Mouse (Mus musculus) heart, postnatal 4 days (tissue): ENCODE data around the gene 1700020L24Rik. TPM values are rescaled to one million over a fixed set of nuclear protein-coding genes. Genes with fewer than 3 reads are reported as not detected.
A peak's percentile ranks its signal among the peaks of the same experiment; 100 is the strongest.

ENCODE experiments used
- DNase-seq: peaks from one replicate; pipeline ENCODE4 v3.0.0; 2021
- total RNA-seq, 2 experiments: library from RNA; stranded (reverse); gene quantifications; 2 replicates each; pipeline ENCODE4 v1.2.3; 2021

Gene 1700020L24Rik
- total RNA-seq: under 1 TPM in 1 of 2 experiments, not detected in 1; 0.56 TPM

DNA sequence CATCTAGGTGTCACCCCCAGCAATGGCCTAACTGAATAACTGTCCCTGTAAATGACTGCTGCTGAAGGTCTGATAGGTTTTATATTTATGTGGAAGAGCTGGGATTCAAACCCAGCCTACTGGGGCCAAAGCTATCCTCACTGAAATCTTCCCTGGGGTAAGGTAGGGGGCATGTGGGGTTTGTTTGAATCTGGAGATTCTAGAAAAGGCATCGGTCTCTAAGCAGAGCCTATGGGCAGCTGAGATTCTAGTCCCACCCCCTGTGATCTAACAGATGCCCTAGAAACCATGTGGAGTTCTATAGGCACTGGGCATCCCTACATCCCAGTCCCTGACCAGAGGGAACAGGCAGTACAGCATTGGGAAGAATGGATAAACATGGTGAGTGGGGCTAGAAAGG lies at the start of gene 1700020L24Rik:
TSS of gene 1700020L24Rik (plus strand) at position 301 of the 400 bp plus-strand sequence.
- no peak for DNase-seq

DNA sequence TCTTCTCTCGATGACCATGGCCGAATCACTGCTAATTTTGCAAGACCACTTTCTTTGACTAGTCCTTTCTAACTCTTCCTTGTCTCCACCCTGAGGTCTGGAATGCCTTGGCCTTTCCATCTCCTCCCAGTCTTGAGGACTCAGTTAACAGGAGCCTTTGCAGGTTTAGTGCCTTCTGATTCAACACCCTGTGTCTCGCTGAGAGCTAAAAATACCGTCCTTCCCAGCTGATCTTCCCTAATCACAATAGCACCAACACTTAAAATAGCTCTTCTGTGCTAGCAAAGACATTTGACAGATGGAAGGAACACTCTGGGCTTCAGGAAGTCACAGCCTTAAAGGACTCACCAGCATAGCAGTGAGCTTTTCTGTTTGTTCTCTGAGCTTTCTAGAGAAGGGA lies 44.4 kb upstream of the 1700020L24Rik start:
- DNase-seq: no peak

- DNase-seq: no peak
These were observed 42.6 kb upstream of the 1700020L24Rik start for GRCm38 (mm10) chr11:83394802-83395439.

- DNase-seq: no peak
These were observed 39.9 kb upstream of the 1700020L24Rik start for GRCm38 (mm10) chr11:83397626-83398025.

- DNase-seq: no peak
These were observed 38.8 kb upstream of the 1700020L24Rik start for GRCm38 (mm10) chr11:83398724-83399123.

GRCm38 (mm10) chr11:83403787-83404186 lies 33.7 kb upstream of the 1700020L24Rik start:
- DNase-seq: no peak

GRCm38 (mm10) chr11:83406391-83406790 lies 31.1 kb upstream of the 1700020L24Rik start:
- no peak for DNase-seq

- no peak for DNase-seq
These were observed 29.2 kb upstream of the 1700020L24Rik start for GRCm38 (mm10) chr11:83408242-83408641.

DNA sequence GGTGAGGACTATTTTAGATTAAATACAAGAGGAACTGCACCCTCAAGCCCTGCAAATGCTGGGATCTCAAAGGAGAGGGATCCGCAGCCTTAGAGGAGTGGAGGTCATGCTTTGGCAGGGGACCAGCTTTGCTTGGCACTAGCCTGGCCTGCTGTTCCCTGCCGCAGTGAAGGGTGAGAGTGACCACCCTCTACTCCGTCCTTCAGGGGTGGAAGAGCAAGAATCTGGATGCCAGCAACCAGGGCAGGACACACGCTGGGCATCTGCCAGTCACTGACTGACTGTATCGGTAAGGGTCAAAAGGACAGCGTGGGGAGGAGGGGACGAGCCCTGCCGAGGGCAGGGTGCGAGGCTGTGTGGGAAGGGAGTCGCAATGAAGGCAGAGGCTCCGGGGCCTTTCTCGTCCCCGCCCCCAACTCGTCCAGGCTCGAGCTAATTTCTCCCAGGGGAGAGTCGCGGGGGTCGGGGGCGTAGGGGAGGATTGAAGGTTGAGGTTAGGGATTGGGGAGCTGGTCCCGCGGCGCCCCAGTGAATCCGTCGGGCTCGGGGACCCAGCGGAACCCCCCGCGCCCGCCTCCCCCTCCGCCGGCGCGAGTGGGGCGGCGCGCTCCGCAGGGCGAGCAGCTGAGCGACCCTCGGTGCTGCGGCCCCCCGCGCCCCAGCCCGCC lies 28.3 kb upstream of the 1700020L24Rik start, which contains the start of gene Rasl10b:
TSS of gene Rasl10b (plus strand) at position 51 of the 668 bp plus-strand sequence.
- peak; percentile 48 for DNase-seq

DNA sequence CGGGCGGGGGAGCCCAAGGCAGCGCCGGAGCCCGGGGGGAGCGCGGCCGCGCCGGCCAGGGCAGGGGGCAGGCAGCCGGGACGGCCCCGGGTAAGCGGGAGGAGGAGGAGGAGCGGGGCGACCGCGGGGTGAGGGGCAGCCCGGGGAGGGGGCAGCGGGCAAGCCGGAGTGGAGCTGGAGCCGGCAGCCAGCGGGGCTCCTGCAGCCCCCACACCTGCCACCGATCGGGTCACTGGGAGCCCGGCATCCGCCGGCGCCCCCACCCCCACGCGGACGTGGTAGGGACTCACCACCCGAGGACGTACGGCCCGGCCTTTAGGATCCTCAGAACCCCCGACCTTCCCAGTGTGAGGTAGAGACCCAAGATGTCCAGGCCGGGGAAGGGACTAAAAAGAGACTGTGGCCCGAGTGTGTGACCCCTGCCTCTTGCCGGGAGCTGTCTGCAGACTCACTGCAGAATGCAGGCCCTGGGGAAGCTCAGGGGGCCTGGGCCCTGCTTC lies 27.6 kb upstream of the 1700020L24Rik start:
- no peak for DNase-seq

- DNase-seq: no peak
These were observed 27.0 kb upstream of the 1700020L24Rik start for GRCm38 (mm10) chr11:83410510-83410909.

DNA sequence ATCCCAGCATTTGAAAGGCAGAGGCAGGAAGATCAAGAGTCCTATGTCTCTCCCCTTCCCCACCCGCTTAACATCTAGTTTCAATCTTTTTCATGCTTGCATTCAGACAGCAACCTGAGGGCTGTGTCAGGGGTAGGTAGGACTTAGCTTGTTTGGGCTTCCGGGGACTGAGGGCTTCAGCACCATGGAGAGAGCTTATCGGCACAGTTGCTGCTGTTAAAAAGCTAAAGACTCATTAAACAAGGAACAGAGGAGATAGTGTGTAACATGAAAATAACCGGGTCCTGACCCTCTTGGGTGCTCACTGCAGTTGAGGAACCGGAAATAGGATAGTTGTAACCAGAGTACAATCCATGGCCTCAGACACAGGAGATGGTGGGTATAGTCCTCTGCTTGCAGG lies 20.4 kb upstream of the 1700020L24Rik start:
- DNase-seq: peak; percentile 79

DNA sequence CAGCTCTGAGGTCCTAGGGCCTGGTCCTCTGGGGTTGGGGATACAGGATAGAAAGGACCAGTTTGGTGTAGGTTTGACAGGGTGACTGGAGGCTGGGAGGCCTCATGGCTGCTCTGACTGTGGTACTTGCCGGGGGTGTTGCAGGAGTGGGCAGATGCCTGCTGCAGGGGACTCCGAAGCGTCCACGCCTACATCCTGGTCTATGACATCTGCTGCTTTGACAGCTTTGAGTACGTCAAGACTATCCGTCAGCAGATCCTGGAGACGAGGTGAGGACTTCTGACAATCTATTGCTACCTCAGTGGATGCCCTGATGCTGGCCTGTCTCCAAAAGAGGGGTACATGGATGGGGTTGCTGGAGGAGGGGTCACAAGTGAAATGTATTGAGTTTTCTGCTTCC lies 19.8 kb upstream of the 1700020L24Rik start:
- no peak for DNase-seq

DNA sequence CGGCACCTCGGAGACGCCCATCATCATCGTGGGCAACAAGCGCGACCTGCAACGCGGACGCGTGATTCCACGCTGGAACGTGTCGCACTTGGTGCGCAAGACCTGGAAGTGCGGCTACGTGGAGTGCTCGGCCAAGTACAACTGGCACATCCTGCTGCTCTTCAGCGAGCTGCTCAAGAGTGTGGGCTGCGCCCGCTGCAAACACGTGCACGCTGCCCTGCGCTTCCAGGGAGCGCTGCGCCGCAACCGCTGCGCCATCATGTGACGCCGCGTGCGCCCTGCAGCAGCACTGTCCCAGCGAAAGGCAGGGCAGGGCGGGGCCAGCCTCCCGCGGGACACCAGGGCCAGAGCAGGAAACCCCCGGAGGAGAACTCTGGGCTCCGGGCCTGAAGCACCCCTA lies 18.9 kb upstream of the 1700020L24Rik start:
- DNase-seq: no peak

DNA sequence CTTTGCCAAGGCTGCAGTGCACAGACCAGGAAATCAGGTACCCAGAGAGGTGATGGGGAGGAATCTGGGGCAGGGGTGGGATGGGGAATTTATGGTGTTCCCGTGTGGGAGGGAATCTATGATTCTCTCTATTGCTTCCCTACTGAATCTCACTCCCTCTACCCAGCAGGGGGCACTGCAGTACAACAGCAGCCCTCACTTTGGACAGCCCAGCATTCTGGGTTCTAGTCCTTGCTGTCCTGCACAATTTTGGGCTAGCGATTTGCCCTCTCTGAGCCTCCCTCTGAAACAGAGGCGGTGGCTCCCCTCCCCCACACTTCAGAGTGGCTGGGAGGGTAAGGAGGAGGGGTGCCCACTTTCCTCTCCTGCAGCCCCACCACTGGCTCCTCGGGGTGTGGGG lies 17.1 kb upstream of the 1700020L24Rik start:
- no peak for DNase-seq

DNA sequence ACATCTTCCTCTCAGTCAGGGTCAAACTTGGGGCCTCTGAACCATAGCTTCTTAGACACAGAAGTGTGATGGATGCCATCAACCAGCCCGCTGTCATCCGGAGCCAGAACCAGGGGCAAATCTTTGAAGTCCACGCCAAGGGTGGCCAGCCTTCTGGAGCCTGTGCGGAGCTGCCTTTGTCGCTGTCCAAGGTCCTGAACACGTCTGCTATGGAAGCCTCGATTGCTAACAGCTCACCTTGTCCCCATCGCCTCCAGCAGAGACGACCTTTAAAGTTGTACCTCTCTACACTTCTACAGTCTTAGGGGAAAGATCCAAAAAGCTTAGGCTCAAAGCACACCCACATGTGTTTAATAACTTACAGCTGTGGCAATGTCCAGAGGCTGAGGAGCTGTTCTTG lies 16.2 kb upstream of the 1700020L24Rik start:
- peak; percentile 89 for DNase-seq

- DNase-seq: peak; percentile 85
These were observed 12.8 kb upstream of the 1700020L24Rik start for GRCm38 (mm10) chr11:83424681-83425080.

DNA sequence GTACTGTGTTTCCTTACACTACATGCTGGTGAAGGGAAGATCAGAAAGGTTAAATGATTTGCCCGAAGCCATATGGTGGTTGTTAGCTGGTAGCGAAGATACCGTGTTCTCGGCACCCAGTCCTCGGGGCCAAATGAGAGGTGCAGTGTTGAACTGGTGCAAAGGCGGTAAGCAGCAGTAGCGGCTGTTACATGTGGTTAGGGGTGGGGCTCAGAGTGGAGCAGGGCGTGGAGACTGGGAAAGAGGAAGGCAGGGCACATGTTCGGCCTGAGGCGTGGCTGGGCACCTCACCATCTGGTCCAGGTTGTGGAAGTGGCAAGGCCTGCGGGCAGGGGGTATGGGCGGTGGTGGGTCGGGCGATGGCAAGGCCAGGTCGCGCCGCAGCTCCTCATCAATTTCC lies 10.5 kb upstream of the 1700020L24Rik start:
- DNase-seq: no peak

DNA sequence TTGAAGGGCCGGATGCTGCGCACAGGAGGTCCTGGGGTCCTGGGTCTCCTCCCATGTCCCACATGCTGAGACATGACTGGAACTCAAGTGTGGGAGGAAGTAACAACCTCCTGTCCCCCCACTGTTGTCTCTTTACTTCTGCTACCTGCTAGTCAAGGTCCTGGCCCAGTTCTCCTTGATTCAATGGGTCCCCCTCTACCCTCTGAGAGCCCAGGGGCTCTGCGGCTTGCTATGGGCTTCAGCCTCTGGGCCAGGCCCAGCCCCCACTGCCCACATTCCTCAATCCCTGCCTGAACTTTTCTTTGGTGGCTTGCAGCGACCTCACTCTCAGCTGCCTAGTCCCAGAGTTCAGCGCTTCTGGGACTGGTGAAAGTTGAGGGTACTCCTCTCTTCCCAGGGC lies 8.1 kb upstream of the 1700020L24Rik start, which contains the start of gene Gas2l2:
TSS of gene Gas2l2 (minus strand) at position 101 of the 400 bp plus-strand sequence.
- no peak for DNase-seq

DNA sequence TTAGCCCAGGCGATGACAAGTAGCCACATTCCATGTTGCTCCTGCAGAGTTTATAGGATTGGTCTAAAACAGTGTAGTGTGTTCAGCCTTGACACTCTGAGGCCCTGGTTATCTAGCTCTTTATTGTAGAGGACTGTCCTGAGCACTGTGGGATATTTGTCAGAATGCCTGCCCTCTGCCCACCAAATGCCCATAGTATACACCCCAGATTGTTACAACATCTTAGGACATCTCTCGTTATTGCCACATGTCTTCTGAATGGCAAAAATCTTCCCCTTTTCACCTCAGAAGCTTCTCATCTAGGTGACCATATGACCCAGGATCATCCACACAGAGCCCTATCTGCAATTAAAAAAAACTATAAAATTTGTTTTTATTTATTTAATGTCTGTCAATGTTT lies 4.9 kb upstream of the 1700020L24Rik start:
- no peak for DNase-seq

DNA sequence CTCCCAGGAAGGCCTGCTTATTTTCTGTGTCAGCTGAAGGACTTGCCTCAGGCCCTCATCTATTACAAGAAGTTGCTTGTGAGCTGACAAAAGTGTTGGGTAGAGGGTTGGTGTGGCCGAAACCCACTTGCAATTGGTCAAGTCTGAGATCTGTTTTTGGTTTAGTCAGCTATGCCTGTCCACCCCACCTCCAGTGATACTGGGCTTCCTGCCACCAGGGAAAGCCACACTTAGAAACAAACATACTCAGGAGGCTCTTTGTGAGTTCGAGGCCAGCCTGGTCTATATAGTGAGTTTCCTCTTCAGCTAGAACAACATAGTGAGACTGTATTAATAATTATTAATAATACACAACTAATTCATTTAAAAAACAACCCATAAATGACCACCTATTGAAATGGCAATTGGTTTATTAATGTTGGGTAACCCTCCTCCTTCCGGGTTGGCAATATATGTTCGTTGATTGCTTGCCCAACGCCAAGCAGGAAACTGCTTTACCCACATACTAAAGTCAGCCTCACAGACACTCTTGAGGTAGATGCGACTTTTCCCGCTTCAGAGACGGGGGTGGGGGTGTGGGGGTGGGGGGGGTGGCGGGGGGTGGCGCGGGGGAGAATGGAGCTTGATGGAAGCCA lies 2.1 kb downstream of the 1700020L24Rik start:
- DNase-seq: no peak

GRCm38 (mm10) chr11:83440081-83441064 lies 2.9 kb downstream of the 1700020L24Rik start:
- DNase-seq: peak; percentile 89
